Mouse (Mus musculus): ENCODE results near the gene Grrp1. TPM values are rescaled to one million over a fixed set of nuclear protein-coding genes. Genes with fewer than 3 reads are reported as not detected.
A peak's percentile ranks its signal among the peaks of the same experiment; 100 is the strongest.
"Not testable (repeated sequence)": the region's sequence is repeated elsewhere in the genome, so short reads cannot be mapped to it uniquely, and the experiment has no call there.

Grrp1 gene
- polyA plus RNA-seq, 1 experiment from 2014 or later, result 18.9 TPM

DNA sequence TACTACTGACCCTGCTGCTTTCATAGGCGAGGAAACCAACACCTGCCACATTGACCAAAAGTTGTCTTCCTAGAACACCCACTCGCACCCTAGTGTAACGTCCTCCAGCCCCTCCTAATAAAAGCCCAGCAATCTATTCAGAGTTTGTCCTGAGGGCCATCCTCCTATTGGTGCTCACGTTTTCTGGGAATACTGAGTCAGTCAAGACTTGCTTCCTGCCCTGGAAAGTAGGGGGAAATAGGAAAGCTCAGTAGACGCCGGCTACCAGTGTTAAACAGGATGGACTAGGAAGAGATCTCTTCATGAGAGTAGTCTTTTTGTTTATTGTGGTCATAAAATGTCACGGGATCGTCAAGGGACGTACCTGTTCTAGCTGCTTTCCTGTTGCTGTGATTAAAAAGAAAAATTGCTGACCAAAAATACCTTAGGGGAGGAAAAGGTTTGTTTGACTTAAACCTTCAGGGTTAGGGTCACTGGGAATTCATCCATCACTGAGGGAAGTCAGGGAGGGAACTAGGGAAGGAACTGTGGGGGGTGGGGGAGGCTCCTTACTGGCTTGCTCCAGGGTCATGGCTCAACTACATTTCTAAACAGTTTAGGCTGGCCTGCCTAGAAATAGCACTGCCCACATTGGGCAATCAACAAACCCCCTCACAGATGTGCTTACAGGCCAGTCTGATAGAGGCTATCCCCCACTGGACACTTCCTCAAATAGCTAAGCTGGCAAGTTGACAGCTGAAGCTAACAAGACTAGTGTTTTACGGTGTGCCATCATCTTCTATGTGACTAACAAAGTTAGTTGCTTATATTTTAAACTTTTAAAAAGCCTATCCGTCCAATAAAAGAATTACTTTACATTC lies 34.7 kb upstream of the Grrp1 start:
- Histone ChIP-seq H3K4me1 (replicated peaks) (peaks cover 24% of the 10 kb centered on the region), H3K4me2 (peak overlapping the region; percentile 94), H3K36me3 (peaks cover 6% of the 10 kb centered on the region; the same call in 1 of the 2 replicates), H3K9me3 (no peaks in the 10 kb centered on the region), H3K9ac (peak overlapping the region; percentile 98), H3K27me3 (no peaks in the 10 kb centered on the region; the same call in 1 of the 2 replicates), H3K27ac (replicated peaks) (peak overlapping the region; percentile 100), H3K4me3 (peak overlapping the region; percentile 100)
- 47% methylated on average over 11 of the region's 11 CpGs for WGBS
- no peak for ATAC-seq (ENCODE audit: low FRiP score, low read depth)

DNA sequence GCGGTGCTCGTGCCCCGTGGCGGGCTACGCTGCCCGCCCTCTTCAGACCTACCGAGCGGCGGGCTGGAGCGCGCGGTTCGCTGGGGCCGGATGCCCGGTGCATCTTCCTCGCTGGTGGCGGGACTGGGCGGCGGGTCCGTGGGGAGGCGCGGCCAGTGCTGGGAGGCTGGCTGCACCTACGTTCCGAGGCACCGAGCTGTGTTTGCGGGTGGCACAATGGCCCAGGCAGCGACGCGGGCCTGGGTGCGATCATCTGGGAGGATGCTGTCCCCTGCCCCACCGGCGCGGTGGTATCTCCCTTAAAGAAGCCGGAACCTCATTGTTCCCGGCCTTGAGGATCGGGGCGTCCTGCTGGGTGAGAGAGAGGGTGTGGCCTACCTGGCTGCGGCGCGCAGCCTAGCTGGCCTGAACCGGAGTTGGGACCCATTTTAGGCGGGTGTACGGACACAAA lies 33.7 kb upstream of the Grrp1 start, which contains the start of gene Pdik1l:
Pdik1l (minus strand) TSS at position 321 of the 451 bp plus-strand sequence.
- H3K4me1 ChIP-seq (replicated peaks), result peaks cover 24% of the 10 kb centered on the region
- no peaks in the 10 kb centered on the region for H3K9me3 ChIP-seq
- peaks cover 14% of the 10 kb centered on the region for H3K36me3 ChIP-seq
- H3K27ac ChIP-seq (replicated peaks), result peak within 1 kb of the TSS; percentile 100
- ATAC-seq (ENCODE audit: low FRiP score, low read depth), result peak; percentile 76
- H3K9ac ChIP-seq, result peak within 1 kb of the TSS; percentile 98
- peak within 1 kb of the TSS; percentile 94 for H3K4me2 ChIP-seq
- H3K4me3 ChIP-seq, result peak within 1 kb of the TSS; percentile 100
- 0% methylated on average over 37 of the region's 43 CpGs for WGBS
- no peaks in the 10 kb centered on the region for H3K27me3 ChIP-seq

DNA sequence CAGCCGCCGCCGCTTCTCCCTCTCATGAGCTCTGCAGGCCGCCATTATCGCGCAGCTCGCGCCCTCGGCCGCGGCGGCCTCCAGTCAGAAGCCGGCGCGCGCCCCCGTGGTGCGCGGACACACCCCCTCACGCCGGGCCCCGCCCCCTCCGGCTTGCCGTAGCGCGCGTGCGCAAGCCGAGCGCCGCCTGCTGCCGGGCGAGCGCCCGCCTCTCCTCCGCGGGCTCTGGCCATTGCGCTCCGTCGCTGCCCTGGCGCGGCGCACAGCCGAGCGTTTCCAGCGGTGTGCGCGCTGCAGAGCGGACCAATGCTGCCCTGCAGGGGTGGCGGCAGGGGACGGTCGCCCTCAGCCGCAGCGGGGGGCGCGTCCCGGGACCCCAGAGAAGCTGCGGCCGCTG lies 33.3 kb upstream of the Grrp1 start:
- H3K4me1 ChIP-seq (replicated peaks), result peaks cover 24% of the 10 kb centered on the region
- peak overlapping the region; percentile 100 for H3K27ac ChIP-seq (replicated peaks)
- peak overlapping the region; percentile 98 for H3K9ac ChIP-seq
- peak; percentile 96 for ATAC-seq (ENCODE audit: low FRiP score, low read depth)
- no peaks in the 10 kb centered on the region for H3K27me3 ChIP-seq
- H3K4me3 ChIP-seq, result peak overlapping the region; percentile 100
- under 1% methylated on average over 52 of the region's 59 CpGs for WGBS
- H3K9me3 ChIP-seq, result no peaks in the 10 kb centered on the region
- peaks cover 18% of the 10 kb centered on the region for H3K36me3 ChIP-seq
- H3K4me2 ChIP-seq, result peak overlapping the region; percentile 94

DNA sequence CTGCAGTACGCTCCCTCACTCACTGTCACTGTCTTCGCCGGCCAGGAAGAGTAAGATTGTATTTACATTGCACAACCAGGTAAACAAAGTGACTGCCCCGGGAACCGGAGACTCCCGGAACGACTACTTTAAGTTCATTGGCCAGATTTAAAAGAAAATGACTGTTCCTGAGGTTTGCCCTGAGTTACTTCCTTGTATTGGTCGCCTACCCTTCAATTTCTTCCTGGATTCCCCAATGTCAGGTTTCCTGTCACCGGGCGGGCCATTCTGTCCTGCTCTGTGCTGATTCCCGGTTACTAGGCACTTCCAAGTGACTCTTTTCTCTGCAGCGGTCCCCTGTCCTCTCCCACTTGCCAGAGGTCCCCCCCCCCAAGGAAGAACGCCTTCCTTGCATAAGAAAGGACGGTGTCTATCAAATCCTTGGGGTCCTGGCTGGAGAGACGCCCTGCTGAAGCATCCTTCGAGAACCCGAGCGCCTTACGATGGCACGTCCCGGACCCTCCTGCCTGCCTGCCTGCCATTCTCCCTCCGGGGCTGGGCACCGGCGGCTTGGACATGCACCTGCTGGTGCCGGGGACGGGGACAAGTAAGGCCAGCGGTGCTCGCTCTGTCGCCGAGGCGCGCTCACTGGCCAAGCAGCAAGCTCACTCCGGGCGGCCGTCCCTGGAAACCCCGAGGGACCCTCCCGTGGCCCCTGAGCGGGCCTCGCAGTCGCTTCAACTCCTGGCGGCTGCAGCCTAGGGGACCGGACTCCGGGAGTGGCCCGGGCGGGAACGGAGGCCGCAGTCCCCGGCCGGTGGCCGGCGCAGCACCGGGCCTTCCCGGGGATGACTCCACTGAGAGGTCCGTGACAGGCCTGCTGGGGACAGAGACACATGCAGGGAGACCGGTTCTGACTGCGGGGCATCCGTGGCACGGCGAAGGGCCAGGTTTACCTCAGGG lies 32.6 kb upstream of the Grrp1 start:
- ATAC-seq (ENCODE audit: low FRiP score, low read depth), result peak; percentile 16
- no peaks in the 10 kb centered on the region for H3K9me3 ChIP-seq
- peaks cover 24% of the 10 kb centered on the region for H3K4me1 ChIP-seq (replicated peaks)
- H3K36me3 ChIP-seq, result peaks cover 24% of the 10 kb centered on the region
- peak overlapping the region; percentile 94 for H3K4me2 ChIP-seq
- 2% methylated on average over 59 of the region's 59 CpGs for WGBS
- peak overlapping the region; percentile 97 for H3K9ac ChIP-seq
- H3K27ac ChIP-seq (replicated peaks), result peak overlapping the region; percentile 100
- peak overlapping the region; percentile 100 for H3K4me3 ChIP-seq
- H3K27me3 ChIP-seq, result no peaks in the 10 kb centered on the region

DNA sequence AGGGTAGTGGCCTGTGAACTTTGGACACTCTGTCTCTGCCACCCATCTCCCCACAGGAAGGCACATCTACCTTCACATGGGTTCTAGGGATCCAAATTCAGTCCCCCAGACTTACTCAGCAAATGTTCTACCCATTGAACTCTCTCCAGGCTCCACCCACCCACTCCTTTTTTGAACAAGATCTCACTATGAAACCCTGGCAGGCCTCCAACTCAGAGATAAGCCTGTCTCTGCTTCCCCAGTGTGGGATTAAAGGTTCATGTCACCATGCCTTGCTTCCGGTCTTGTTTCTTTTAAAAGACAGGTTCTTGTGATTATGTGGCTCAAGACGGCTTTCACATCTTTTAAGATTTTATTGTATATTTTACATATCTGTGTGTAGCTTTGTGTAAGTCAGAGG lies 31.0 kb upstream of the Grrp1 start:
- no peak overlapping the region for H3K27ac ChIP-seq (replicated peaks)
- no peaks in the 10 kb centered on the region for H3K27me3 ChIP-seq
- H3K4me3 ChIP-seq, result no peak overlapping the region
- no peak for ATAC-seq (ENCODE audit: low FRiP score, low read depth)
- H3K9ac ChIP-seq, result no peak overlapping the region
- peaks cover 24% of the 10 kb centered on the region for H3K4me1 ChIP-seq (replicated peaks)
- H3K4me2 ChIP-seq, result no peak overlapping the region
- WGBS, result 98% methylated on average over 2 of the region's 2 CpGs
- peaks cover 36% of the 10 kb centered on the region for H3K36me3 ChIP-seq
- H3K9me3 ChIP-seq, result no peaks in the 10 kb centered on the region

DNA sequence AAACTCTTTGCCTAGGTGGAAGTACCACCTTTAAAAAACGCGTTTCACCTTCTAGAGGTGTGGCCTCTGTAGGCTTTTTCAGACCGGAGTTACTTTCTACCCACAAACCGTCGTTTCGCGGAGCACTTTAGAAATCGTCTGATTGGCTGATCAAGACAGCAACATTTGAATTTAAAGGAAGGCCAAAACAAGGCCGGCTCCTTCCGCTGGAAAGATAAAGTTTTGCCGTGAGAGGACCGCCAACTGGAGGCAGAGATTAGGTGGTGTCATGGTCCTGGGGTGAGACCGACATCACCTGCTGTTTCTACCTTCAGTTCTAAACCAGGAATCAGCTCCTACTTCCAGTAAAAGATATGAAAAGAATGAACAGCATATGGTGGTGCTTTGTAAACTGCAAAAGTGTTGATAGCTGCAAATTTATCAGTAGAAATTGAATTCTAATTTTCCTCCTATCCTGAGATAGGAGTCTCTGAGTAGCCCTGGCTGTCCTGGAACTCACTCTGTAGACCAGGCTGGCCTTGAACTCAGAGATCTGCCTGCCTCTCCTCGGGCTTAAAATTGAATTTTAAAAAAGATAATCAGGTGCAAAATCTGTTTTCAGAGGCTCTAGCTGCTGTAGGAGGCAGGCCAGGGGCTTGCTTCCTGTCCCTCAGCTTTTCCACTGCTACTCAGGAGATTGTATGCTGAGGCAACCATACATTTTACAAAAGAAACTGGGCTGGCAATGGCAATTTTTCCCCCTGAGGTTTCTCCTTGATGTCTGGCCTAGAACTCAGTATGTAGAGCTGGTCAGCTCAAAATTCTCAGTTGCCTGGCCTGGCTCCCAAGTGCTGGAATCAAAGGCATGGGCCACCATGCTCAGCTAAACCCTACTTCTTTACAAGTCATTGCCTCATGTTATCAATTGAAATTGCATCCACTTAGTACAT lies 19.8 kb upstream of the Grrp1 start:
- no peak for ATAC-seq (ENCODE audit: low FRiP score, low read depth)
- H3K4me2 ChIP-seq, result peak overlapping the region; percentile 33
- WGBS, result 7% methylated on average over 14 of the region's 14 CpGs

DNA sequence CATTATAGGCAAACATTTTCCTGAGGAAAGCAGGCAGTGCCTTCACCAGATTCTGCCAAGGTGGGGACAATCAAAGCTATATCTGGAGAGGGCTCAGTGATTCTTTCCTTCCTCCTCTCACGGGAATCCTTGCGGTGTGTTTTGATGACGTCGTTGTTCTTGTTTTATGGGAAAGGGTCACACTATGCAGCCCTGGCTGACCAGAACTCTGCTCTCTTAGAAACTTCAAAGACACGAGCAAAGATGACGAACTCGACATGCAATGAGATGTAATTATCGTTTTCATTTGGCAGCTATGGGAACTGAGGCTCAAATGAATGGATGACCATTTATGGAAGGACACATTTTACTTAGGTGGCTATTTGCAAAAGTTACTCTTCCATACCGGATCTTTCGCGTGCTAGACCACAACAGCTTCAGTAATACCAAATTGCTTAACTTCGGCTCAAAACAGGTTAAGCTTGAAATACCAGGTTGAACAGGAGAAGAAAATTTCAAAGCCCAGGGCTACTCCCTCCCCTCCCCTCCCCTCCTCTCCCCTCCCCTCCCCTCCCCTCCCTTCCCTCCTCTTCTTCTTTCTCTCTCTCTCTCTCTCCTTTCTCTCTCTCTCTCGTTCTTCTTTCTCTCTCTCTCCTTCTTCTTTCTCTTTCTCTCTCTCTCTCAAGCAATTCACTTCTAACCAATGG lies 19.0 kb upstream of the Grrp1 start:
- no peak overlapping the region for H3K4me3 ChIP-seq
- H3K27me3 ChIP-seq, result no peaks in the 10 kb centered on the region
- H3K9me3 ChIP-seq, result no peaks in the 10 kb centered on the region
- no peak for ATAC-seq (ENCODE audit: low FRiP score, low read depth)
- no peak overlapping the region for H3K27ac ChIP-seq (replicated peaks)
- no peaks in the 10 kb centered on the region for H3K4me1 ChIP-seq (replicated peaks)
- H3K4me2 ChIP-seq, result peak overlapping the region; percentile 33
- H3K9ac ChIP-seq, result no peak overlapping the region
- WGBS, result 31% methylated on average over 13 of the region's 13 CpGs
- H3K36me3 ChIP-seq, result peaks cover 25% of the 10 kb centered on the region

More for the DNA sequence above, 19.8 kb upstream of the Grrp1 start:
- H3K27ac ChIP-seq (replicated peaks), result no peak overlapping the region
- peaks cover 32% of the 10 kb centered on the region for H3K36me3 ChIP-seq
- no peaks in the 10 kb centered on the region for H3K4me1 ChIP-seq (replicated peaks)
- no peaks in the 10 kb centered on the region for H3K9me3 ChIP-seq
- H3K27me3 ChIP-seq, result no peaks in the 10 kb centered on the region
- no peak overlapping the region for H3K4me3 ChIP-seq
- H3K9ac ChIP-seq, result no peak overlapping the region

DNA sequence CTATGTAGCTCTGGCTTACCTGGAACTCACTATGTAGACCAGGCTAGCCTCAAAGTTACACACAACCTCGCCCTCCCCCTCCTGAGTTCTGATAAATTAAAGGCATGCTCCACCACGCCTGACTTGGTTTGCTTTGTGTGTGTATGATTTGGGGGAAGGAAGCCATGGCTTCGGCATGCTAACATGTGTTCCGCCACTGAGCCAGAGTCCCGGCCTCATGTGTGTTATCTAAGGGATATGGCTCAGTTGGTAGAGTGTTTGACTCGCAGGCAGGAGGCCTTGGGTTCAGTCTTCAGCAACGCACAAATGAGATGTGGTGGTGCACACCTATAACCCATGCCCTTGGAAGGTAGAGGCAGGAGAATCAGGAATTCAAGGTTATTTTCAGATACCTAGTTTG lies 18.1 kb upstream of the Grrp1 start:
- 86% methylated on average over 7 of the region's 7 CpGs for WGBS
- Histone ChIP-seq H3K27me3 (no peaks in the 10 kb centered on the region), H3K27ac (replicated peaks) (no peak overlapping the region), H3K4me2 (no peak overlapping the region), H3K36me3 (peaks cover 16% of the 10 kb centered on the region), H3K9me3 (no peaks in the 10 kb centered on the region), H3K9ac (no peak overlapping the region), H3K4me1 (replicated peaks) (no peaks in the 10 kb centered on the region), H3K4me3 (no peak overlapping the region)
- no peak for ATAC-seq (ENCODE audit: low FRiP score, low read depth)

DNA sequence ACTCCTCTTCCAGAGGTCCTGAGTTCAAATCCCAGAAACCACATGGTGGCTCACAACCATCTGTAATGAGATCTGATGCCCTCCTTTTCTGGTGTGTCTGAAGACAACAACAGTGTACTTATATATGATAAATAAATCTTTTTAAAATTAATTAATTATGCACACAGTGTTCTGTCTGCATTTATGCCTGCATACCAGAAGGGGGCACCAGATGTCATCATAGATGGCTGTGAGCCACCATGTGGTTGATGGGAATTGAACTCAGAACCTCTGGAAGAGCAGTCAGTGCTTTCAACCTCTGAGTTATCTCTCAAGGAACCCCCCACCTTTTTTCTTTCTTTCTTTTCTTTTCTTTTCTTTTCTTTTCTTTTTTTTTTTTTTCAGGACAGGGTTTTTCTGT lies 15.7 kb upstream of the Grrp1 start:
- not testable (repeated sequence) for H3K9me3 ChIP-seq; H3K27ac ChIP-seq (replicated peaks); ATAC-seq (ENCODE audit: low FRiP score, low read depth)

DNA sequence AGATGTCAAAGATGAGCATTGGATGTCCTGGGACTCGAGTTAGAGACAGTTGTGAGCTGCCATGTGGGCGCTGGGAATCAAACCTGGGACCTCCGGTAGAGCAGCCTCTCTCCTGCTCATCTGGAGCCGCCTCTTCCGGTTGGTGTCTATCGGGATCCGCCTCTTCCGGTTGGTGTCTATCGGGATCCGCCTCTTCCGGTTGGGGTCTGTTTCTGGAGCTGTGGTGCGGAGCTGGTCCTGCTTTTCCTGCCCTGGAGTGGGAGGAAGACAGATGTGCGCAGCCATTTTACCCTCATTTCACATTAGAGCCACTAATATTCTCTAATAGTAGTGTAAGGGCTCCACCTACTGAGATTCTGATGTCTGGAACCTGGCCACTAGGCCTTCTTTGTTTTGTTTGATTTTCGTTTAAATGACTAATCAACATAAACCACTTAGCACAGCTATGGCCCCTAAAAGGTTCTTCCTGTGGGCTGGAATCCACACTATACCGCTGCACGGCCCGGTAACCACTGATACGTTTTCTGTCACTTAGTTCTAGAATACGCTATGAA lies 14.3 kb upstream of the Grrp1 start:
- H3K27me3 ChIP-seq, result no peaks in the 10 kb centered on the region
- no peak for ATAC-seq (ENCODE audit: low FRiP score, low read depth)
- H3K36me3 ChIP-seq, result no peaks in the 10 kb centered on the region
- WGBS, result 87% methylated on average over 19 of the region's 19 CpGs
- H3K27ac ChIP-seq (replicated peaks), result no peak overlapping the region
- no peaks in the 10 kb centered on the region for H3K4me1 ChIP-seq (replicated peaks)
- H3K4me3 ChIP-seq, result no peak overlapping the region
- H3K4me2 ChIP-seq, result no peak overlapping the region
- H3K9me3 ChIP-seq, result no peaks in the 10 kb centered on the region
- no peak overlapping the region for H3K9ac ChIP-seq

More for the DNA sequence above, 15.7 kb upstream of the Grrp1 start:
- not testable (repeated sequence) for H3K36me3 ChIP-seq; H3K4me3 ChIP-seq; H3K27me3 ChIP-seq; H3K4me2 ChIP-seq; H3K4me1 ChIP-seq (replicated peaks); H3K9ac ChIP-seq
